ENCODE assay signal across 8 mouse cellular contexts in genomic region chr2:70127351-70128148, GRCm38 (mm10).
A peak's percentile ranks its signal among the peaks of the same experiment; 100 is the strongest.
DNase-seq lines count a peak whose midpoint lies in the region; ATAC-seq and TF ChIP-seq lines count a peak whose summit lies in the region.
"Had no signal": no experiment of that assay in that cellular context is flagged by ENCODE, and none has a peak within 500 bp of the region (broad histone marks: within the 10 kb centered on the region; RNA-seq: fewer than 3 reads in every experiment).

No protein-coding gene starts in this region.

- intact Hi-C loops in gastrocnemius, adult 2 months (cut with DNase I), result loop anchor here (10.0 kb wide), 1 partner anchor 437 kb away; no protein-coding TSS in a partner anchor

- H3K4me1 ChIP-seq in forebrain, embryonic 12.5 days, result peaks cover 26% of the 10 kb centered on the region
- peaks cover 9% of the 10 kb centered on the region for H3K4me1 ChIP-seq in limb, embryonic 15.5 days
- H3K4me1 ChIP-seq in stomach, postnatal 0 days (replicated peaks; ENCODE audit: control insufficient read depth, insufficient read depth), result no peaks in the 10 kb centered on the region

- H3K9me3 ChIP-seq in forebrain, embryonic 12.5 days, result no peaks in the 10 kb centered on the region
- no peaks in the 10 kb centered on the region for H3K9me3 ChIP-seq in limb, embryonic 15.5 days
- H3K9me3 ChIP-seq in stomach, postnatal 0 days (ENCODE audit: control insufficient read depth, low read length), result no peaks in the 10 kb centered on the region

- H3K4me3 ChIP-seq in forebrain, embryonic 12.5 days (replicated peaks), result peak overlapping the region; percentile 15; the same call in 1 of the 2 replicates
- H3K4me3 ChIP-seq in limb, embryonic 15.5 days, result no peak overlapping the region
- no peak overlapping the region for H3K4me3 ChIP-seq in stomach, postnatal 0 days (ENCODE audit: low read depth, low read length)
- no peak overlapping the region; the same call in 1 of the 2 replicates for H3K4me3 ChIP-seq in gastrocnemius, adult 2 months
- H3K4me3 ChIP-seq: erythroblast, embryonic 14.5 days had no signal

- no peak for TF ChIP-seq EP300 in stomach, postnatal 0 days (optimal IDR thresholded peaks at IDR 0.05)

- peak; percentile 82 for ATAC-seq in forebrain, embryonic 12.5 days (ENCODE audit: low FRiP score)
- ATAC-seq in limb, embryonic 15.5 days (ENCODE audit: insufficient number of reproducible peaks, low FRiP score, low TSS enrichment, low read depth), result no peak
- no peak for ATAC-seq in stomach, postnatal 0 days (ENCODE audit: low FRiP score, low TSS enrichment)

- WGBS in forebrain, embryonic 12.5 days, result 4% methylated on average over 21 of the region's 21 CpGs
- WGBS in limb, embryonic 15.5 days, result 10% methylated on average over 21 of the region's 21 CpGs
- WGBS in stomach, postnatal 0 days, result 15% methylated on average over 21 of the region's 21 CpGs

- DNase-seq in right cerebral cortex, adult 18-20 months, result peak; percentile 48
- no peak for DNase-seq in right cerebral cortex, postnatal 36 days (ENCODE audit: low spot score in 2 of 2)
- DNase-seq in stomach, postnatal 0 days (ENCODE audit: low spot score), result no peak
- no peak for DNase-seq in gastrocnemius, adult 2 months
- DNase-seq in kidney, postnatal 36 days, result no peak

- peak overlapping the region; percentile 88 for H3K27ac ChIP-seq in forebrain, embryonic 12.5 days
- H3K27ac ChIP-seq in limb, embryonic 15.5 days, result no peak overlapping the region
- no peak overlapping the region for H3K27ac ChIP-seq in stomach, postnatal 0 days (replicated peaks)
- H3K27ac ChIP-seq in gastrocnemius, adult 2 months, result no peak overlapping the region

- peak overlapping the region; percentile 44 for H3K4me2 ChIP-seq in forebrain, embryonic 12.5 days
- peak overlapping the region; percentile 27 for H3K4me2 ChIP-seq in limb, embryonic 15.5 days
- peak overlapping the region; percentile 18; the same call in 1 of the 2 replicates for H3K4me2 ChIP-seq in stomach, postnatal 0 days (replicated peaks; ENCODE audit: low read depth)

- no peak overlapping the region; the same call in 1 of the 2 replicates for H3K9ac ChIP-seq in forebrain, embryonic 12.5 days
- H3K9ac ChIP-seq in limb, embryonic 15.5 days, result no peak overlapping the region
- no peak overlapping the region for H3K9ac ChIP-seq in stomach, postnatal 0 days (ENCODE audit: low read length)

- H3K36me3 ChIP-seq in forebrain, embryonic 12.5 days (replicated peaks), result no peaks in the 10 kb centered on the region
- H3K36me3 ChIP-seq in limb, embryonic 15.5 days, result no peaks in the 10 kb centered on the region
- no peaks in the 10 kb centered on the region for H3K36me3 ChIP-seq in stomach, postnatal 0 days (ENCODE audit: control insufficient read depth, insufficient read depth, low read length)

- no peak for TF ChIP-seq CTCF in stomach, postnatal 0 days (IDR thresholded peaks at IDR 0.05; ENCODE audit: low read depth)
- no peak for TF ChIP-seq CTCF in gastrocnemius, adult 2 months (IDR thresholded peaks at IDR 0.05)

- peaks cover 40% of the 10 kb centered on the region for H3K27me3 ChIP-seq in forebrain, embryonic 12.5 days
- H3K27me3 ChIP-seq in limb, embryonic 15.5 days, result peaks cover 25% of the 10 kb centered on the region
- H3K27me3 ChIP-seq in stomach, postnatal 0 days (ENCODE audit: control insufficient read depth, insufficient read depth, low read length), result no peaks in the 10 kb centered on the region
